Mouse (Mus musculus): Measurements from ENCODE around the gene Hist1h3c. TPM values are rescaled to one million over a fixed set of nuclear protein-coding genes. Genes with fewer than 3 reads are reported as not detected.
A peak's percentile ranks its signal among the peaks of the same experiment; 100 is the strongest.
"Not testable (repeated sequence)": the region's sequence is repeated elsewhere in the genome, so short reads cannot be mapped to it uniquely, and the experiment has no call there.

The Hist1h3c gene
- polyA plus RNA-seq, 1 experiment from 2014 or later = 0.78 TPM

DNA sequence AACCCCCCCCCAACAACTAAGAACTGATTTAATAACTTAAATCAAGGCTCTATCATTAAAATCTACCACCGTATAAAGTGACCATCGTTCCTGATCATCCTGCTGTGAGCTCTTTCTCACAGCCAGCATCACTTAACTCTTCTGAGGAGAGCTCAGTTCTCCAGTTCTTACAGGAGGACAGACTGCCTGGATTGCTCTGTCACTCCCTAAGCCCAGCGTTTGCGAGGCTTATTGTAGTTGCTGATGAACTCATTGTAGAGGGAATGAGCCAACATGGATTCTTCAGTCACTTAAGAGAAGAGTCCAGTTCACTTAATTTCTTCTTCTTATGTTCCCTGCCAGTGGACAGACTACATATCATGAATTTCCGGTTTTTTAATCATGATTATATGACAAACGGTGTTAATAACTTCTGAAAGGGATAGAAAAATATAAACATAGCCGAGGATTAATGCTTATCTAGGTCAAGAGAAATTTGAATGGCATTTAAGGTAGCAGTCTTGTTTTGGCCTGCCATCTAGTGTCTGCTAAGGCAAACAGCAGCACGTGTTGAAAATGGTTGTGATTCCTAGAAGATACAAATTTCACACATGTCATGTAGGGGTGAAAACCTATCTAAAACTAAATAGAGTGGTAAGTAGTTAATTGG is 13.1 kb downstream of the Hist1h3c start:
- no peak overlapping the region for H3K4me2 ChIP-seq
- no peak overlapping the region for H3K4me3 ChIP-seq (replicated peaks)
- H3K9ac ChIP-seq (replicated peaks) = no peak overlapping the region
- H3K27me3 ChIP-seq (replicated peaks) = no peaks in the 10 kb centered on the region
- ATAC-seq (ENCODE audit: low FRiP score) = peak; percentile 65
- 23% methylated on average over 8 of the region's 8 CpGs for WGBS
- H3K27ac ChIP-seq (replicated peaks) = no peak overlapping the region
- no peaks in the 10 kb centered on the region for H3K4me1 ChIP-seq
- no peaks in the 10 kb centered on the region for H3K9me3 ChIP-seq (replicated peaks)
- H3K36me3 ChIP-seq = no peaks in the 10 kb centered on the region

DNA sequence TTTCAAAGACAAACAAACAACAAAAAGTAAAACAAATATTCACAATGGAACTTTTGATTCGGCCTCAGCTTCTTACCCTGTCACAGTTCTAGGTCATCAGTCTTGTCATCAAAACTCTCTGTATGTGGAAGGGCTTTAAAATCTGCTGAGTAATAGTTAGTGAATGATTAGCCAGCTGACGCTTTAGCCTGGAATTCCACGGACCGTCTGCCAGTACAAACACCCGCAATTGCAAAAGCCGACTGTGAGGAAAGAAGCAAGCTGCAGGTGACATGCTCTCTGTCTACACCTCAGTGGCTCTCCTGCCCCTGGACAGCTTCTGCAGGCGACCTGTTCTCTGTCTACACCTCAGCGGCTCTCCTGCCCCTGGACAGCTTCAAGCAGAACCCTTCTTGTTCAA is 14.9 kb downstream of the Hist1h3c start:
- H3K4me2 ChIP-seq = no peak overlapping the region
- no peaks in the 10 kb centered on the region for H3K9me3 ChIP-seq (replicated peaks)
- no peaks in the 10 kb centered on the region for H3K4me1 ChIP-seq
- no peaks in the 10 kb centered on the region for H3K36me3 ChIP-seq
- H3K27ac ChIP-seq (replicated peaks) = no peak overlapping the region
- H3K27me3 ChIP-seq (replicated peaks) = no peaks in the 10 kb centered on the region
- WGBS = 36% methylated on average over 8 of the region's 8 CpGs
- no peak overlapping the region for H3K4me3 ChIP-seq (replicated peaks)
- no peak for ATAC-seq (ENCODE audit: low FRiP score)
- no peak overlapping the region for H3K9ac ChIP-seq (replicated peaks)

DNA sequence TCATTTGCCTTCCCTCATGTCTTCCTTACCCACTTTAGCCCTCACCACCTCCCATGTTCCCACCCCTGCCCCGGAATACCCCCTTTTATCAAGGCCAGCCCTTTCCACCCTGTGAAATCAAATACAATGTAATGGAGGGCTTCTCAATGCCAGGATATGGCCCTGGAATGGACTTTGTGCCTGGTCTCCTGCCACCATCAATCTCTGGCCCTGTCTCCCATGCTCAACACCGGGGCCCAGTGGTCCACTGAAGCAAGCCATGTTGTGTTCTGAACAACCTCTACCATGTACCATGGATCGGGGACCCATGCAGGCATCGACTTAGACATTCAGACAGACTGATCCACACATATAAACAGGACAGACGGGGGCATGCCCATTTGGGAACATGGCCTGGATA is 15.7 kb downstream of the Hist1h3c start:
- ATAC-seq (ENCODE audit: low FRiP score) = no peak
- Histone ChIP-seq H3K4me3 (replicated peaks) (no peak overlapping the region), H3K27ac (replicated peaks) (no peak overlapping the region), H3K4me1 (no peaks in the 10 kb centered on the region), H3K4me2 (no peak overlapping the region), H3K9ac (replicated peaks) (no peak overlapping the region), H3K27me3 (replicated peaks) (no peaks in the 10 kb centered on the region), H3K9me3 (replicated peaks) (no peaks in the 10 kb centered on the region), H3K36me3 (no peaks in the 10 kb centered on the region)
- WGBS = 89% methylated on average over 5 of the region's 5 CpGs

DNA sequence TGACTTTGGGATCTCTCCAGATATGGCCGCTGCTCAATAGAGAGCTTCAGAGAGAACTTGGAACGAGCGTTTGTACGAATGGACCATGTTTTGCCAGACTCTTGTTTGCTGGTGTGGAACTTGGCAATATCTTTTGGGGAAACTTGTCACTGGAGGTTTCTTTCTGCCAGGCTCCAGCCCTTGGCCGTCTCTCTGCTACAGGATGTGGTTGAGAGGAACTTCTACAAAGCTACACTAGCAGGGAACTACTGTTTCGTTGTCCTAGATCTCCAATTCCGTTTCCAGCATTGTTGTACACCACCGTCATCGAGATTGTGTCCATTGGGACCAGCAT is 16.2 kb downstream of the Hist1h3c start:
- Histone ChIP-seq H3K27ac (replicated peaks) (no peak overlapping the region), H3K4me1 (no peaks in the 10 kb centered on the region), H3K9ac (replicated peaks) (no peak overlapping the region), H3K4me3 (replicated peaks) (no peak overlapping the region), H3K27me3 (replicated peaks) (no peaks in the 10 kb centered on the region), H3K4me2 (no peak overlapping the region), H3K36me3 (no peaks in the 10 kb centered on the region), H3K9me3 (replicated peaks) (no peaks in the 10 kb centered on the region)
- 92% methylated on average over 9 of the region's 9 CpGs for WGBS
- no peak for ATAC-seq (ENCODE audit: low FRiP score)

DNA sequence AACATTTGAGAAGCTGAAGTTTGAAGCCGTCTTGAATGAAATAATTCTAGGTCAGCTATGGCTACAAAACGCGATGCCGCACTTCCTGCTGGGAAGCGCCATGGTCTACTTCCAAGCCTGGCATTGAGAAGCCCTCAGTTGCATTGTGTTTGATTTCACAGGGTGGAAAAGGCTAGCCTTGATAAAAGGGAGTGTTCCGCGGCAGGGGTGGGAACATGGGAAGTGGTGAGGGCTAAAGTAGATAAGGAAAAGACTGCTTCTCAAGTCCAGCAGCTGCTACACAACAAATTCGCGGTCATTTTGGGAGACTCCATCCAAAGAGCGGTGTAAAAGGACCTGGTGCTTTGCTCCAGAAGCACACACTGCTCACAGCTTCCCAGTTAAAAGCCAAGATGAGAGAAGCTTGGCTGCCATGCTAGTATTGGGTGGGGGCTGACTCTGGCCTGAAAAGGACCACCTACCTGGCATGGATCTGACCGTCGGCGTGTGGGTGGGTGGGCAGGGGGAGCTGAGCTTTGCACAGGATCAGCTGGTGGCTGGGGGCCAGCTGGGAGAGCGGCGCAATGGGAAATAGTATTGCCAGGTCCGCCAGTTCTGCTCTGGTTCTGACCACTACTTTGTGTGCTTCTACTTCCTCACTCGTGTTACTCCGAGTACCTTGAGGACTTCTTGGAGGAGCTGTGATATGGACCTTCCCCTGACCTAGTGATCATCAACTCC is 16.8 kb downstream of the Hist1h3c start:
- Histone ChIP-seq H3K9ac (replicated peaks) (no peak overlapping the region), H3K27ac (replicated peaks) (no peak overlapping the region), H3K27me3 (replicated peaks) (no peaks in the 10 kb centered on the region), H3K4me3 (replicated peaks) (no peak overlapping the region), H3K4me1 (no peaks in the 10 kb centered on the region), H3K9me3 (replicated peaks) (no peaks in the 10 kb centered on the region), H3K4me2 (no peak overlapping the region), H3K36me3 (no peaks in the 10 kb centered on the region)
- 90% methylated on average over 18 of the region's 18 CpGs for WGBS
- no peak for ATAC-seq (ENCODE audit: low FRiP score)

DNA sequence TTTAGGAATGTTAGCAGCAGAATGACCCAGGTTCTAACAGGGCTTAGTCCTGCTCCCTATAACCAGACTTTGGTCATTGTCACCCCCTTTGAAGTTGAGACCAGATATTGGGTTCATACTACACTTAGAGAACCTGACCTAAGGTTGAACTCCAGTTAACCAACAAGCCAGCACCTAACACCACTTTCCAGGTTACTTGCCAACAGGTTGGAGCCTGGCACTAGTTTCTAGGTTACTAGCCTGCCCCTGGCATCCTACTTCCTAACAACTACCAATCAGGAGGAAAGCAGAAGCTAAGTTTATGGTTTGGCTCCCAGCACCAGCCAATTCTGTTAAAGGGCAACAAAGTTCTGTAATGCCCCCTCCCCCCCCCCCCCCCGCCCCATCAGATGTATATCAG is 20.2 kb downstream of the Hist1h3c start:
- WGBS = 0% methylated on average over 1 of the region's 1 CpGs
- H3K27me3 ChIP-seq (replicated peaks) = no peaks in the 10 kb centered on the region
- no peaks in the 10 kb centered on the region for H3K9me3 ChIP-seq (replicated peaks)
- H3K36me3 ChIP-seq = no peaks in the 10 kb centered on the region
- H3K4me2 ChIP-seq = no peak overlapping the region
- H3K4me1 ChIP-seq = no peaks in the 10 kb centered on the region
- no peak overlapping the region for H3K9ac ChIP-seq (replicated peaks)
- H3K4me3 ChIP-seq (replicated peaks) = no peak overlapping the region
- no peak overlapping the region for H3K27ac ChIP-seq (replicated peaks)
- no peak for ATAC-seq (ENCODE audit: low FRiP score)

DNA sequence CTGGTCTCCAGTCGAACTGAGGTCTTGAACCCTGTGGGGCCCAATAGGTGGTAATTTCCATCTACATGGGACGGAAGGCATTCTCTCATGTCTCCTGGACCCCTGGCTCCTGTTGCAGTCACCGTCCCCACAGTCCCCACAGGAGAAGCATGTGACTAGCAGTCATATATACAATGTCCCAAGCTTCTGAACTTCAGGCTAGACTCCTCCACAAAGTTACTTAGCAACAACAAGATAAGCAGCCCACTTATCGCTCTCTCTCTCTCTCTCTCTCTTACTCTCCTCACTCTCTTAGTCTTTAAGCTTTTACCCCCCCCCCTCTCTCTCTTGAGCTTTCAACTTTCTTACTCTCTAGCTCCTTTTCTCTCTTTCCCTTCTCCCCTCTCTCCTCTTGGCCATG is 21.2 kb downstream of the Hist1h3c start:
- H3K4me2 ChIP-seq = no peak overlapping the region
- H3K27ac ChIP-seq (replicated peaks) = no peak overlapping the region
- WGBS = 98% methylated on average over 4 of the region's 4 CpGs
- H3K9ac ChIP-seq (replicated peaks) = no peak overlapping the region
- no peaks in the 10 kb centered on the region for H3K27me3 ChIP-seq (replicated peaks)
- no peaks in the 10 kb centered on the region for H3K4me1 ChIP-seq
- H3K9me3 ChIP-seq (replicated peaks) = no peaks in the 10 kb centered on the region
- no peak overlapping the region for H3K4me3 ChIP-seq (replicated peaks)
- no peaks in the 10 kb centered on the region for H3K36me3 ChIP-seq
- ATAC-seq (ENCODE audit: low FRiP score) = no peak

DNA sequence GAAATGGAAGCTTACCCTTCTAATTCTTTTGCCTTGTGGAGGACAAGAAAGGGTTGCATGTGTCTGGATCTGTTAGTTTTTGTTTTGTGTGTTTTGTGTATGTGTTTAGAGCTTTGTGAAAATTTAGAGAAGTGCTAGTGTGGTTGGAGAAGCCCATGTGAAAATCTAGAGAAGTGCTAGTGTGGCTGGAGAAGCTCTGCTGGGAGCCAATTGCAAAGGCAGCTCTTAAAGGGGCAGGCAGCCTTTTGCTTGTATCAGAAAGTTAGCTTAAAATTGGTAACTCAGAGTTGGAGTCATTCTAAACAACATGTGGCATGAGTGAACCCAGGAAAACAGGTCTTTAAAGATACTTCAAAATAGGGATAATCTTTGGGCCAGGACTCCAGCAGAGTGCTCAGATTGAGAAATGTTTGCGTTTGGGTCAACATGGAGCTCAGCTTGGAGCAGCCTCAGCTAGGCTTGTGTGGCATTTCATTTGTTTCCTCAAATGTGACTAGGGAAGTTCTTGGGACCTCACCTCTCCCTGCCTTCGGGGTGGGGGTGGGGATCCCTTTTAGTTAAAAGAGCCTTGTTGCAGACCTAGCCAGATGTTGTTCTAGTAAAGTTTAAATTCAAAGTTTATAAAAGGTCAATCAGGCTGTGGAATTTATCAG is 27.7 kb downstream of the Hist1h3c start:
- not testable (repeated sequence) for H3K4me1 ChIP-seq; H3K36me3 ChIP-seq; H3K4me2 ChIP-seq; H3K27ac ChIP-seq (replicated peaks); H3K9me3 ChIP-seq (replicated peaks); H3K9ac ChIP-seq (replicated peaks); ATAC-seq (ENCODE audit: low FRiP score); H3K27me3 ChIP-seq (replicated peaks); H3K4me3 ChIP-seq (replicated peaks)
- 19% methylated on average over 2 of the region's 2 CpGs for WGBS

DNA sequence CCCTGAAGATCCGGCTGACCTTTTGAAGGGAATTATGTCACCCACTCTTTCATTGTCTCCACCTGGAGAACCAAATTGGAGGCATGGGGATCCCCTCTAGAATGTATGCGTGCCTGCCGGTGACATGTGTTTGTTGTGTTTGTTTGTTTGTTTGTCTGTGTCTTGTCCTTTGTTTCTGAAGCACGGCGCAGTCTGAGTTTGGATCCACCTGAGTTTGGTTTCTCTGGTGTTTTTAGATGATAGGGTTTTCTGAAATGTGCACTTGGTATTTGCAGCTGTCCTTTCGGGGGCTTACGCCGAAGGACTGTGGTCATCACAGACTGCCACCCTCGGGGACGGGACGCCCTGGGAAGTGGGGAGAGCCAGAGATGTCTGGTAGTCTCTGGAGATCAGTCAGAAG is 28.2 kb downstream of the Hist1h3c start:
- Histone ChIP-seq H3K4me2 (no peak overlapping the region), H3K4me3 (replicated peaks) (no peak overlapping the region), H3K4me1 (no peaks in the 10 kb centered on the region), H3K27me3 (replicated peaks) (no peaks in the 10 kb centered on the region), H3K9ac (replicated peaks) (no peak overlapping the region), H3K36me3 (no peaks in the 10 kb centered on the region), H3K9me3 (replicated peaks) (no peaks in the 10 kb centered on the region), H3K27ac (replicated peaks) (no peak overlapping the region)
- WGBS = 61% methylated on average over 11 of the region's 11 CpGs
- ATAC-seq (ENCODE audit: low FRiP score) = no peak

DNA sequence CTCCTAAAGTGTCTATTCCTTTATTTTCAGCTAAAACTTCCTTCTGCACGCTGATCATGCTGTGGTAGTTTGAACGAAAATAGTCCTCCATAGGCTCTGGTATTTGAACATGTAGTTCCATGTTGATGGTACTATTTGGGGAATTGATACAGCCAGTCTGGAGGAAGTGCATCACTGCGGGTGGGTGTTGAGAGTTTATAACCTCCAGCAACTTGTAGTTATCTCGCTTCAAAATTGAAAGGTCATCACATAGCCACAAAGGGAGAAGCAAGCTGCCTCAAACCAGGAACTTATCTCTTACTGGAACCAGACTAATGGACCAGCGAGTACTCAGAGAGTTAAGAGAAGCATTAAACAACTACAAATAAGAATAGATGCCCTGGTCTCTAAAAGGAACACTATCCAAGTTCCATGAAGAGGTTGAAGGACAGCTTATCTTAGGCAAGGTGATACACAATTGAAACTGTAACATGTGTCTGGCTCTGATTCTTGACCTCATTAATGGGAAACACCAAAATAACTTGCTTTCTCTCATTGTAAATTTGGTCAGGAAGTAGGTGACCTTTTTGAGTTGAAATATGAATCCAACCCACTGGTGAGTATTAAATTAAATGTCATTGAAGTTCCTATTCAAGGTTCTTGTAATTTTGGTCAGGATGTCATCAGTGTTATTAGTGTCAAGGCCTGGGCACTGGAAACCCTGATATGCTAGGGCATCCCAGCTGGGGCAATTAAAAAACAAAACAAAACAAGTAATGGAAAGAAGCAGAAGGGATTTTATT is 28.9 kb downstream of the Hist1h3c start:
- H3K4me3 ChIP-seq (replicated peaks) = no peak overlapping the region
- no peaks in the 10 kb centered on the region for H3K9me3 ChIP-seq (replicated peaks)
- no peaks in the 10 kb centered on the region for H3K27me3 ChIP-seq (replicated peaks)
- H3K4me2 ChIP-seq = no peak overlapping the region
- H3K36me3 ChIP-seq = no peaks in the 10 kb centered on the region
- H3K4me1 ChIP-seq = no peaks in the 10 kb centered on the region
- H3K9ac ChIP-seq (replicated peaks) = no peak overlapping the region
- H3K27ac ChIP-seq (replicated peaks) = no peak overlapping the region
- WGBS = 89% methylated on average over 5 of the region's 5 CpGs
- ATAC-seq (ENCODE audit: low FRiP score) = no peak

DNA sequence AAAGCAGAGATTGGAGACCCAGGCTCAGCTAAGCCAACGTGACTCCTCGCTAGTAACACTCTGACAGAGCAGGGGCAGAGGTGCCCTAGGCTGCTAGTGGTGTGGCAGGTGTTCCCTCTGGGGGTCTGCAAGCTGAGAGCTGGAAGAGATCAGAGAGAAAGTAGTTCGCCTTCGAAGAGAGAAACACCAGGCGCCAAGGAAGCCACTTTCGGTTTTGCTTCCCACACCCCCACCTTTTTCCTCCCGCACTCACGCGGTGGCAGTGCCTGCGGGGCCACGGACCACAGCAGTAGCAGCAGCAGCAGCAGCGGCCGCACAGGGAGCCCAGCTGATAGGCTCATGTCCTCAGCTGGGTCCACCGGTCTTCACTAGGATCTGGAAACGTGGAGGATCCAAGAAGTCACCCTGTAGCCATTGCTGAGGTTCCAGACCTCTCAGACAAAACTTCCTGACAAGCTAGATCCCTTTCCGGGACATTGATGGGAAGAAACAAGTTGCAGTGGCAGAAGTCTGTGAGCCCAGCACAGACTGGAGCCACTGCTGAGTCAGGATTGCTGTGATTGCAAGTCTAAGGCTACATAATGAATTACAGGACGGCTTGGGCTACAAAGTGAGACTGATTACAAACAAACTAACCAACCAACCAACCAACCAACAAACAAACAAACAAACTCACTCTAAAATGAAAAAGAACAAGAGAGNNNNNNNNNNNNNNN is 34.9 kb downstream of the Hist1h3c start, which contains the start of gene Hfe:
Gene Hfe, minus strand, starts transcription at position 481 of the 716 bp plus-strand sequence.
- H3K9ac ChIP-seq (replicated peaks) = peak within 1 kb of the TSS; percentile 26
- peaks cover 9% of the 10 kb centered on the region for H3K4me1 ChIP-seq
- WGBS = 2% methylated on average over 17 of the region's 17 CpGs
- peak; percentile 50; the same call in 1 of the 2 replicates for ATAC-seq (ENCODE audit: low FRiP score)
- H3K4me2 ChIP-seq = peak within 1 kb of the TSS; percentile 64
- no peaks in the 10 kb centered on the region for H3K27me3 ChIP-seq (replicated peaks)
- H3K36me3 ChIP-seq = no peaks in the 10 kb centered on the region
- no peak within 1 kb of the TSS for H3K27ac ChIP-seq (replicated peaks)
- H3K4me3 ChIP-seq (replicated peaks) = peak within 1 kb of the TSS; percentile 41
- no peaks in the 10 kb centered on the region for H3K9me3 ChIP-seq (replicated peaks)

Data from neural tube, embryonic 15.5 days (tissue).